Mouse (Mus musculus): ENCODE measurements around the gene Rab31. TPM values are rescaled to one million over a fixed set of nuclear protein-coding genes. Genes with fewer than 3 reads are reported as not detected.

Gene Rab31
- total RNA-seq (2015; ENCODE audit: low replicate concordance) (10.2 and 15.6 TPM in 2 replicates), total RNA-seq (2017; ENCODE audit: low replicate concordance) (13.6 and 13.7 TPM in 2 replicates)

DNA sequence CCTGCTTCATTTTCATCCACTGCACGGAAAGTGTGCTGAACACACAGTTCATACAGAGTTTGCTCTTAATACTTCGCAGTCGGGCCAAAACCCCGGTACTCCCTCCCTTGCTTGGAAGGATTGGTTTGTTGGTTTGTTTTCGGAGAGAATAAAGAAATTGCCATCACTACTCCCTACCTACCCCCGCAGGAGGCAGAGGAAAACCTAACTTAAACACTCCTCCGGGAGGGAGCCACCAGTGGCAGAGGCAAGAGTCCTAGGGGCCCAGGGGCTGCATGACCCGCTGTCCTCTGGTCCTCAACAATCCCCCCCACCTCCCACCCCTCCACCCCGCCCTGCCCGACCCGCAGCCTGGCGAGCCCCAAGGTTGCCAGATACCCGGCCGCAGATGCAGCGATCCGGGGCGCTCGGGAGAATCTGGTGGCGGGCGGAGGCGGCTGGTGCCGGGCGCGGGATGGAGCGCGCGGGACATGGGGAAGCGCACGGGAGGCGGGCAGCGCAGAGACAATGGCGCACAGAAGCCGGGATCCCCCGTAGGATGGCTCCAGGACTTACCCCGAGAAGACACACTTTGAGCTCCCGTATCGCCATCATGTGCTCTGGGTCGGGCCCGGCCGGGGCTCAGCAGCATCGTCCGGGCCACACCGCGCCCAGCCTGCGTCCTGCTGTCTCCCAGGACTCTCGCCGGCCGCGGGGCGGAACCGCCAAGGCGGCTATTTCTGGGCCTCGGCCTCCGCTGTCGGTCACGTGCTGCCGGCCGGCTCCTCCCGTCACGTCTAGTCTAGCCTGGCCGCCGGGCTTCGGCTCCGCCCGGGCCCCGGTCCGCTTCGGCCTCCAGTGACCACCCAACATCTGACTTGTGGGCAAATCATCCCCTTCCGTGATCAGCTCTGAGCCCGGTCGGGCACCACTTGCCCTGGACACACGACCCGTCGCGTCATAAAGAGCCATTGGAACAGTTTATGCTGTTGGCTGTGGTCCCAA is at the start of gene Rab31:
Gene Rab31, minus strand, starts transcription at position 802 of the 984 bp plus-strand sequence.
- ATAC-seq (replicated peaks; ENCODE audit: low FRiP score, poor library complexity, severe bottlenecking), result no peak

DNA sequence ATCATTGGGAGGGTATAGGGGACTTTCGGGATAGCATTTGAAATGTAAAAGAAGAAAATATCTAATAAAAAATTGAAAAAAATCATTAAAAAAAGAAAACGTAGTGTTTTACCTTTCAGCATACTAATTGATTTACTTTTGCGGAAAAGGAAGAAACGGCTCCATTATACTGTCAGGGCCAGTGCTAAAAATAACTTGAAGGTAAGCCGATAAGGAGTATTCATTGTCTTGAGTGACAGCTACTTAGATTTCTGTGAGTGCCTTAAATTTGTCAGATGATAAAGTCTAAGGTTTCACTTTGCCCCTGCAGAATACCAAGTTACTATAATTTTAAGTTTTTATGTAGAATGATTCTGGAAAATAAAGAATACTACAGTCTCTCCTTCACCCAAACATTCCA is 47.6 kb upstream of the Rab31 start:
- no peak for ATAC-seq (replicated peaks; ENCODE audit: low FRiP score, poor library complexity, severe bottlenecking)

DNA sequence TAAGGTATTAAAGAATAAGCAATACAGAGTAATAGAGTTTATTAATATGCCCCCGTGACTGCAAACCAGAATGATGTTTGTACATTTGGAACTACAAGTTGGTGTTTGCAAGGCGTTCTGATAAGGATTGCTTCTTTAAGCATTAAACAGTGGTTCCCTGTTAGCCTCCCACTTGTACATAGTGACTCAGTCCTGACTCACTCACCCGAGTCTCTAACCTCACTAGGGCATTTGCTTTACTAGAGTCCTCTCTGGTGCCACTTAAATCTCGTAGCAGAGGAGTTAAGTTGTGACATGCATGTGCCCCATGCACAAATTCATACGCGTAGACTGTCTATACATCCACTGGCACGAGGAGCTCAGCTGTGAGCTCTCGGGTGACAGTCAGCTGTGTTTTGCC is 41.2 kb upstream of the Rab31 start:
- ATAC-seq (replicated peaks; ENCODE audit: low FRiP score, poor library complexity, severe bottlenecking), result no peak

DNA sequence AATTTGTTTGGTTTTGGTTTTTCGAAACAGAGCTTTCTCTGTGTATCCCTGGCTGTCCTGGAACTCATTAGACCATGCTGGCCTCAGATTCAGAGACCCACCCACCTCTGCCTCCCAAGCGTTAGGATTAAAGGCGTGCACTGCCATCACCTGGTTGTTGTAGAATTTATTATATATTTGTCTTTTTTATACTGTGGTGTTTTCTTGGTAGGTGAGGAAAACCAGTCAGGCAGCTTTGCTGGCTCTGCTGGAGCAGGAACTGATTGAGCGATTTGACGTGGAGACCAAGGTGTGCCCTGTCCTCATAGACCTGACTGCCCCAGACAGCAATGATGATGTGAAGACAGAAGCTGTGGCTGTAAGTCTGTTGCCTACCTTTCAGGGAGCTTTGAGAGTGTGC is 38.5 kb upstream of the Rab31 start:
- ATAC-seq (replicated peaks; ENCODE audit: low FRiP score, poor library complexity, severe bottlenecking), result no peak

DNA sequence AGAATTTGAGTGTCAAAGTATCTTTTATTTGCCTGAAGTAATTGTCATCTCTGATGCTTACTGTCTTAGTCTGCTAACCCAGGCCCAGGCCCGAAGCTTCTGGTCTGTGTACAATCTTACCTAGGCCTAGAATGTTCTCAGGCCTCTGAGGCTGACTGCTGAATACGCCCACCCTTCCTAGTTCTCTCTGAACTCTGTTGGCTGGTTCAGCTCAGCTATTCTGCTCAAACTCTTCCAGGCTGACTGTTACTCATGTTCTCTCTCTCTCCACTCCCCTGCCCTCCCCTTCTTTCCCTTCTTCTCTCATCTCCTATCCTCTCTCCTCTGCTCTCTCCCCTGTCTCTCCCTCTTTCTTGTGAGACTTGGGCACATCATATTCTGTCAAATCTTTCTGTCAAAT is 33.9 kb upstream of the Rab31 start:
- ATAC-seq (replicated peaks; ENCODE audit: low FRiP score, poor library complexity, severe bottlenecking), result no peak

DNA sequence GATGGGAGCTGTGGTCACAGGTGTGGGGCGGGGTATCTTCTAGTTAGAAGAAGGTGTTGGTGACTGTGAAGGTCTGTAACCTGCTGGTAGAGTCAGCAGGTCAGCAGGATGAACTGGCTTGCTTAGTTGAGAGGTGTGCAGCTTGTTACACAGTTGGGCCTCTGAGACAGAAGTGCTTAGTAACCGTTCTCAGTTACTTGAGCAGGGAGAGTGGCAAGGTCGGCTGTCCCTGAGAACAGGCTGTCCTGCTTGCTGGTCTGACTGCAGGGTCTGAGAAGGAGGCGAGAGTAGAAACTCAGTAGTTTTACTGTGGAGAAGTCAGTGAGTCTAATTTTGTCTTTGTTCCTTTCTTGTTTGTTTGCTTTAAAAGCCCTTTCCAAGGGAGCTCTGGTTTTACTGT is 33.4 kb upstream of the Rab31 start:
- ATAC-seq (replicated peaks; ENCODE audit: low FRiP score, poor library complexity, severe bottlenecking), result no peak

DNA sequence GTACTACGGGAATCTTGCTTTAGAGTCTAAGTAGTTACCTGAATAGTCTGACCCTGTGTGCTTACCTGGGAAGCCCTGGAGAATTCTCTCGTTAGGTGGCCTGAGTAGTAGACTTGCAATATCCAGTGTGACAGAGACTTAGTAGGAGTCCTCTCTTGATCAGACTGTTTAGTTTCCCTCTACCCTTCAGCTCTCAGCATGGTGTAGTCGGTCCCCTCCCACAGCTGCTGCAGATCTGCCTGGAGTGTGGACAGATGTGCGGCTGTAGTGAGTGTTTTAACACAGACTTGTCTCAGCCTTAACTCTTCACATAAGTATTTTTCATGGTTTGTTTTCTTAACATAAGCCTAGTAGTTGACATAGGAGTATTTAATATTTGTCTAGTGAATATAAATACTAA is 29.5 kb upstream of the Rab31 start:
- ATAC-seq (replicated peaks; ENCODE audit: low FRiP score, poor library complexity, severe bottlenecking), result no peak

DNA sequence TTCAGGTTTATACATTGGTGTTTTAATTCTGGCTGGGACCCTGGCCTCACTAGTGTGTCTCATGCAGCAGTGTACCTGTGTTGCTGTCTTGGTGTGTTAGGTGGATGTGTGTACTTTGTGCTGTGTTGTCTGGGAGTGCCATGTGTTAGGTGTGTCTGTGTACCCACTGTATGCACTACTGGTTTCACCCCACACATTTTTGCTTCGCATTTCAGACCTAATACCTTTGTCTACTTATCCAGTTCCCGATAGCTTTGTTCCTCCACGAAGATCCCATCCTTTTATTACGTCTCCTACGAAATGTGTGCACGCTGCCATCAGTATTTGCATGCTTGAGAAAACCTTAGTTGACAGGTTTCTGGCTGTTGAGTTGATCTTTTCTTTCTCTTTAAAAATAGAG is 27.9 kb upstream of the Rab31 start:
- no peak for ATAC-seq (replicated peaks; ENCODE audit: low FRiP score, poor library complexity, severe bottlenecking)

DNA sequence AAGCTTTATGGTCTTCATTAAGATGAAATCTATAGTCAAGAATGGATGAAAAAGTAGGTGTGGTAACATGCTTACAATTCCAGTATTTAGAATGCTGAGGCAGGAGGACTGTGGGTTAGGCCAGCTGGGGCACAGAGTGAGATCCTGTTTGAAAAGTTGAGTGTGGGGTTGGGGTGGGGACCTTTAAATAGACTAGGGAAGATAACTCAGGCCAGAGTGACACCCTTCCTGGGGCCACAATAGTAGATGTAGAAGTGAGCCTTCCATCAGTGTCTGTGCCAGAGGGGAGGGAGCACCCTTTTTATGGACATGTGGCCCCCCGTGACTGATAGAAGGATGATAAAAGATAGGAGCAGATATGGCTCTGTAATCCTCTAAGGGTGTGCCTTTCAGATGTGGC is 26.8 kb upstream of the Rab31 start:
- ATAC-seq (replicated peaks; ENCODE audit: low FRiP score, poor library complexity, severe bottlenecking), result no peak

DNA sequence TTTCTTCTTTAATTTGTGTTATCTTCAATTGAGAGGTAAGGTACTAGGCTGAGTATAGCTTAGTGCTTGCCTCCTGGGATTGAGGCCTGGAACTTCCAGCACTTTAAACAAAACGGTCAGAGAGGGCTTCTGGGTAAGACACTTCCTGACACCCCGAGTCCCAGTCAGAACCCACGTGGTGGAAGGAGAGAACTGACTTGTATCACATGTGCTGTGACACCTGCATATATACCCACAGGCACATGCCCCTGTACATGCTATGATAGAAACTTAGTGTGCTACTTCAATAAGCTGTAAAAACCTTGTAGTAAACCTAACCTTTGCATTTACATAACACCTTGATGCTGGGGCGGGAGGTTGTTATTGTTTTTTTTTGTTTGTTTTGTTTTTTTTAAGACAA is 25.9 kb upstream of the Rab31 start:
- ATAC-seq (replicated peaks; ENCODE audit: low FRiP score, poor library complexity, severe bottlenecking), result no peak

DNA sequence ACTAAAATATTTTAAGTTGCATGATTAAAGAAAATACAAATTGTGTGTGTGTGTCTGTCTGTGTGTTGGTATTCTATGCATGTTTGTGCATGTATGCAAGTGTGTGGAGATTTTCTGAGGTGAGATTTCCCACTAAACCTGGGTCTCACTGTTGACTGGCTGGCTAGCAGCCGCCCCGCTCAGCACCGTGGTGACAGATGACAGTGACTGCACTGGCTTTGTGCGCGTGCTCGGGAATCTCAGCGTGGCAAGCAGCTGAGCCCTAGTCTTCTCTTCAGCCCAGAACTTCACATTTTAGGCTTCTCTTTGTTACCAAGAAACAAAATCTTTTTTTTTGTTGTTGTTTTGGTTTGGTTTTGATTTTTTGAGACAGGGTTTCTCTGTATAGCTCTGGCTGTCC is 23.5 kb upstream of the Rab31 start:
- no peak for ATAC-seq (replicated peaks; ENCODE audit: low FRiP score, poor library complexity, severe bottlenecking)

DNA sequence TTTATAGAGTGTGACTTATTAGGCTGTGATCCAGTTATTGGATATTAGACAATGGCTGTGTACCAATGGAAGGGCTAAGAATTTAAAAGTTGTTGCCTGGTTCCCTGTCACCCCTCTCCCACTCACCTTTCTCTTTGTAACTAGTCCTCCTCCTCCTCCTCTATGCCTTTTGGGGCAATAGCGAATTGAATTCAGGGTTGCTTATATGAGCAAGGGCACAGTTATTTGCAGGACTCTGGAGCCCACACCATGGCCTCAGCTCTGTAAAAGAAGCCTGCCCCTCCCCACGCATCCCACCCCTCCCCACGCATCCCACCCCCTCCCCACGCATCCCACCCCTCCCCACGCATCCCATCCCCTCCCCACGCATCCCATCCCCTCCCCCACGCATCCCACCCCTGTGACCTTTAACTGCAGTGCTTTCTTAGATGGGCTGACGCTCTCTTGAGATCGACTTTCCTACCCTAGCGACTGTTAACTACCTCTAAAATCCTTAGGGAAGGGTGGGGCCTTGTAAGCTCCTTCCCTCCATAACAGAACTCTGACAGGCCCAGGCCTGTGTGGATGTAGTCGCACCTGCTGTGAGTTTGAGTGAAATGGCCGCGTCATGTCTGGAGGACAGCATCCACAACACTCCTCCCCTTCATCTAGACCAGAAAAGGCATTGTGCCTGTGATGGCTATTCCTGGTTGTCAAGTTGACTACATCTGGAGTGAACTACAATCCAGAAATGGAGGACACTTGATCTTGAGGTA is 21.7 kb upstream of the Rab31 start:
- ATAC-seq (replicated peaks; ENCODE audit: low FRiP score, poor library complexity, severe bottlenecking), result no peak

DNA sequence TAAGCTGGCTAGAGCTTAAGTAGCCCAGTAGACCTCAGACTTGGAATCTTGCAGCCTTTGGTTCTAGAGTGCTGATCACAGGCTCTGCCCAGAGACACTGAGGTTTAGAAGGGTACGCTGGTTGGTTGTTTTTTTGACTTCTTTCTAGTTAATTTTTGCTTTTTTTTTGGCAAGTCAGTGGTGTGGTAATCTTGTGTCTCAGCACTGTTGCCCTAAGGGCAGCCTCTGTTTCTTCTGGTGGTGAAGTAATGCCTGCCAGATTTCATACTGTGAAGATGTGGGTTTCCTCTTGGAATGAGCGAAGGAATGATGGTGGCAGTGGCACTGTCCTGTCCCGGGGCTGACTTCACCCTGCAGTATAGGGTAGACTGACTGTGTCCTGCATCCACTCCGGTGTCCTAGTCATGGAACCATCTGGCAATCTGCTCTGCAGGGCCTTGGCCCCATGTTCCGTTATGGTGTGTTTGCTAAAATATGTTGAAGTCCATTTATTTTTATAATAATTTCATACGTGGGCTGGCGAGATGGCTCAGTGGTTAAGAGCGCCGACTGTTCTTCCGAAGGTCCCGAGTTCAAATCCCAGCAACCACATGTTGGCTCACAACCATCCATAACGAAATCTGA is 20.9 kb upstream of the Rab31 start:
- ATAC-seq (replicated peaks; ENCODE audit: low FRiP score, poor library complexity, severe bottlenecking), result no peak

DNA sequence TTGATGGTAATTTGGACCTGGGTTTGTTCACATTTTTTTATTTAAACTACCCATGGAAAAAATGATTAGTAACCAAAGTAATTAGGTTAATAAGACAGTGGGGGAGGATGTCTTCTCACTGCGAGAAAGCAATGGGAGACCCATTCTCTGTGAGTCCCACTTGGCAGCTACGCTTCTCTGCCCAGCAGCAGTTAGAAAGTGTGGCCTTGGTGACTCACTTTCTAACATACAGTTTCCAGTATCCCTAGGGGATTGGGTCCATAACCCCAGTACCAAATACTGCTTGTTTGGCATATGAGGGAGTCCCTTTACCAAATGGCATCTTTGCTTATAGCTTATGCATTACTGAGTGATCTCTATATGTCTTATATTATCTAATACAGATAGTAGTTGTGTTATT is 18.6 kb upstream of the Rab31 start:
- ATAC-seq (replicated peaks; ENCODE audit: low FRiP score, poor library complexity, severe bottlenecking), result no peak

DNA sequence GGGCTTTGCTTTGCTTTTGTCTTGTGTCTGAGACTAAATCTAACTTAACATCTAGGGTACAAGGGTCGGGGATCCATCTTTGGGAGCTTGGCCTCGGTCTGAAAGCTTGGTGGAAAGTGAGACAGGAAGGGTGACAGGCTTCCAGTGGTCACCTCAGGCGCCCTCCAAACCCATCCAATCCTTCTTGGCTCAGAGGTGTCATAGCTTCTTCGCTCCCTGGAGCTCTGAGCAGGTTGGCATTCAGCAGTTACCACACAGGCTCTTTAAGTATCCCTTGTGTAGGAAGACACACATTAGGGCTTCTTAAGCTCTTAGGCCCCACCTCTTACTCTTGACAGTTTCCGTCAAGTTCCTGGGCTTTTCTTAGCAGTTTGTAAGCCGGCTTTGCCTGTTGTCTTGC is 17.0 kb upstream of the Rab31 start:
- no peak for ATAC-seq (replicated peaks; ENCODE audit: low FRiP score, poor library complexity, severe bottlenecking)

DNA sequence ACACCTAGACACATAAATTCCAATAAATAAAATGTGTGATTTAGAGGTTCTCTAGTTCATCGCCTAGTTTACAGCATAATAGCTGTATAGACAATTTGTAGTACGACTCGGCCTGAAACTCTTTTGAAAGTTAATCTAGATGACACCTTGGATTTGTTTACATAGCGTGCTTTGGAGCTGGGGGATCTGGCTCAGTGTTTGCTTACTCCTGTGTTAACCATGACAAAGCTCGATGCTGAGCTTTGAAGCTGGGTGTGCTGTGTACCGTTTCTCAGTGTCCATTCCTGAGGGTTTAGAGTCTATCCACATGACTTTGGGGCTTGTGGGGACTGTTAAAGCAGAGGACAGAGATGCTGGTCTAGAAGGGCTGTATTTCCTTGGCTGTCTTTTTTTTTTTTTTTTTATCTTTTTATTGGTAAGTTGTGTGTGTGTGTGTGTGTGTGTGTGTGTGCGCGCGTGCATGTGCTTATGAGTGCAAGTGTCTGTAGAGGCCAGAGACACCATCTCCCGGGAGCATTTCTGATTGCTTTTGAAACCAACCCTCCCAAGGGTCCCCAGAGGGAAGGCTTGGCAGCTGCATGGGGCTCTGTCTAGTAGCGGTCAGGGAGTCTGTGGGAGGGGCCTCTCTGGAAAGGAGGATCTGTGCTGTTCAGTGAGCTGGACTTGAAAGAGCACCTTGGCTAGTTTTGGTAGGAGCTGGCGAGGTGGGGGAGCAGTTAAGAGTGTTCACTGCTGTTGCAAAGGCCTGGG is 16.2 kb upstream of the Rab31 start:
- no peak for ATAC-seq (replicated peaks; ENCODE audit: low FRiP score, poor library complexity, severe bottlenecking)

DNA sequence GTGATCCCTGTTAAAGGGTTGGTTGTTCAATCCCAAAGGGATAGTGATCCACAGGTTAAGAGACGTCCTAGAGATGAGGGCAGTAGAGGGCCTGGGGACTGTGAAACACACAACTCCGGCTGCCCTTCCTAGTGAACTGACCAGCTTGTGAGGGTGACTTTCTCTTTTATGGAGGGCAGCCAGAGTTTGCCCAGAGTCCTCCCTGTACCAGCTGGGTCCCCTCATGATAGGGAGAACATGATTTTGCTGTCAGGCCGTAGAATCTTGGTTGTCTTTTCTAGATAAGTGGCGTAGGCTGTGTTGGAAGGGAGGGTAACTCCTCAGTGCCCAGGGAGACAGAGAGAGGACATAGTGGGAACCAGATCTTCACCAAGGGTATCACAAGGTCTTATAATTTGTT is 14.7 kb upstream of the Rab31 start:
- ATAC-seq (replicated peaks; ENCODE audit: low FRiP score, poor library complexity, severe bottlenecking), result no peak

DNA sequence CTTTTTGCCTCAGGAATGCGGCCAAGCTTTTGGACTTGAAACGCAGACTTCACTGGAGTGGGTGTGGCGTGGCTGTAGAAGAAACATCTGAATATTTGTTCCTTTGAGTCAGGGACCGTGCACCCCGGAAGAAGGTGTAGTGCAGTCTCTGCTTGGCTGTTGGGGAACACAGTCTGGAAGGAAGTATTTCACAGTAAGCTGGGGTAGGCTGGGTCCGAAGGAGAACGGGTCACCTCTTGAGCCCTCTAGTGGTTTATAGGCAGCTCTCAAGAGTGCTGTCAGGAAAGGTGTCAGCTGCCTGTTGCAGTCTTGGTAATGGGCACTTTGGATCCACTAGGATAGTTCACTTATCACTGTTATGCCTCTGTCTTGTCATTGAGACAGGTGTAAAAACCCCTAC is 13.7 kb upstream of the Rab31 start:
- ATAC-seq (replicated peaks; ENCODE audit: low FRiP score, poor library complexity, severe bottlenecking), result no peak

DNA sequence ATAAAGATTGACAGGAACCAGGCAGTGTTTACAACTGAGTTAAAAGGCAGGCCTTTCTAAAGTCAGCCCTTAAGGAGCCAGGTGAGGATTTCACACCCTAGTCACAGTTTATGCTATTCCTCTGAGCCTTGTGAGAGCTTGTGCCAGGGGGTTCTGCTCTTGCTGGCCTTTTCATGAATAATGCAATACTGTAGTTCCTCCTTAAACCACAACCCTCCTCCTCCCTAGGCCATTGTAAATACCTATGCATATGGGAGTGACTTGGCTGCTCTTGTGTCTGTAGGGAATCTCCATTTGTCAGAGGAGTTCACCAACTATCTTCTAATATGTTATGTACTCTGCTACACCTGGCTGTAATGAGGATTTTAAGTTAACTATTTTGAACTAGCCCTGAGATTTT is 13.2 kb upstream of the Rab31 start:
- ATAC-seq (replicated peaks; ENCODE audit: low FRiP score, poor library complexity, severe bottlenecking), result no peak

DNA sequence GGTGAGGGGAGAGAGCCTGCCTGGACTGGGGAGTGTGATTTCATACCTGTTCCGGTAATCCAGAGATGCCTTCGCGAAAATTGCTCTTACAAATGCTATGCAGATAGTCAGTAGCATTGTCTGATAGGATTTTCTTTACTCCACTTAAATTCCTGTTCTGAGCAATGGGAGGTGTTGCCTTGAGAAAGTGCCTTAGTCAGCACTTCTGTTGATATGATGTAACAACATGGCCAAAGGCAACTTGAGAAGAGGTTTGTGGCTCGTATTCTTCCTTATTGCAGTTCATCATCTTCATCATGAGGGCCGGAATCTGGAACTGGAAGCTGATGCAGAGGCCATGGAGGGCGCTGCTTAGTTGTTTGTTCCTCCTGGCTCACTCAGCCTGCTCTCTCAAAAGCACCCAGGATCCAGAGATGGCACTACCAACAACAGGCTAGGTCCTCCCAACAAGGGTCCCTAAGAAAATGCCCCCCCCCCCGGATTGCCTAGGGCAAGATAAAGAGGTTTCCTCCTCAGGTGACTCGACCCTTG is 12.1 kb upstream of the Rab31 start:
- ATAC-seq (replicated peaks; ENCODE audit: low FRiP score, poor library complexity, severe bottlenecking), result no peak

Measured in erythroblast, adult 5-6 weeks (primary cell).